Mouse (Mus musculus) ES-E14 (cell line): ENCODE data around the gene Usp3.

Source experiments
- CHD2 ChIP-seq: IDR thresholded peaks from 2 replicates; pipeline ENCODE4 v1.6.1; 2014; ENCODE audit warnings: mild to moderate bottlenecking, low read depth, low read length, inconsistent platforms
- MAFK ChIP-seq: IDR thresholded peaks from 2 replicates; pipeline ENCODE4 v1.6.1; 2014; ENCODE audit warnings: mild to moderate bottlenecking, low read depth, low read length, inconsistent platforms; ENCODE audit not compliant: insufficient read depth

GRCm38 (mm10) chr9:66513661-66514255 lies 79.2 kb downstream of the Usp3 start:
- TF ChIP-seq CHD2 (no peak), MAFK (no peak)
